Mouse (Mus musculus) liver, adult (tissue): ENCODE measurements around the gene Acbd4.
A peak's percentile ranks its signal among the peaks of the same experiment; 100 is the strongest.

ENCODE experiments used
- GATA4 ChIP-seq: IDR thresholded peaks from 2 replicates; pipeline ENCODE4 v1.6.1; 2014; ENCODE audit warnings: mild to moderate bottlenecking, low read length; ENCODE audit not compliant: insufficient replicate concordance

Acbd4 gene

GRCm38 (mm10) chr11:103102725-103103349, 1.4 kb downstream of the Acbd4 start:
- peak; percentile 39; the same call in 1 of the 2 replicates for TF ChIP-seq GATA4

- no peak for TF ChIP-seq GATA4
Measured at GRCm38 (mm10) chr11:103103621-103104020, 2.1 kb downstream of the Acbd4 start.

GRCm38 (mm10) chr11:103104469-103104868, 3.0 kb downstream of the Acbd4 start:
- no peak for TF ChIP-seq GATA4

GRCm38 (mm10) chr11:103105180-103105725, 3.8 kb downstream of the Acbd4 start:
- no peak for TF ChIP-seq GATA4

GRCm38 (mm10) chr11:103105810-103106209, 4.3 kb downstream of the Acbd4 start:
- no peak for TF ChIP-seq GATA4

GRCm38 (mm10) chr11:103106386-103106785, 4.9 kb downstream of the Acbd4 start:
- TF ChIP-seq GATA4, result no peak

- TF ChIP-seq GATA4, result no peak
Measured at GRCm38 (mm10) chr11:103111301-103111700, 9.8 kb downstream of the Acbd4 start.

- no peak for TF ChIP-seq GATA4
Measured at GRCm38 (mm10) chr11:103111881-103112551, 10.5 kb downstream of the Acbd4 start.

GRCm38 (mm10) chr11:103112552-103112912, 11.1 kb downstream of the Acbd4 start:
- TF ChIP-seq GATA4, result no peak

GRCm38 (mm10) chr11:103113005-103113404, 11.5 kb downstream of the Acbd4 start:
- TF ChIP-seq GATA4, result no peak

- no peak for TF ChIP-seq GATA4
Measured at GRCm38 (mm10) chr11:103113771-103114170, 12.3 kb downstream of the Acbd4 start.

GRCm38 (mm10) chr11:103114270-103114943, 12.9 kb downstream of the Acbd4 start:
- no peak for TF ChIP-seq GATA4

GRCm38 (mm10) chr11:103115163-103116007, 13.9 kb downstream of the Acbd4 start:
- TF ChIP-seq GATA4, result peak; percentile 46; the same call in 1 of the 2 replicates

GRCm38 (mm10) chr11:103116008-103116818, 14.7 kb downstream of the Acbd4 start, which contains the start of gene Hexim1:
Gene Hexim1 (plus strand): TSS chr11:103116231.
- TF ChIP-seq GATA4, result peak; percentile 6; the same call in 1 of the 2 replicates

- no peak for TF ChIP-seq GATA4
Measured at GRCm38 (mm10) chr11:103116959-103117590, 15.6 kb downstream of the Acbd4 start.
